Mouse (Mus musculus) heart, embryonic 11.5 days (tissue): ENCODE data around the gene Sos2. TPM values are rescaled to one million over a fixed set of nuclear protein-coding genes. Genes with fewer than 3 reads are reported as not detected.
"Not testable (repeated sequence)": the region's sequence is repeated elsewhere in the genome, so short reads cannot be mapped to it uniquely, and the experiment has no call there.

ENCODE experiments used
- ATAC-seq: fragments of 200-750 bp; cut with Nextera tagmentation; replicated peaks from 2 replicates; pipeline ENCODE4 v1.8.0; 2017; ENCODE audit warnings: moderate library complexity; ENCODE audit not compliant: insufficient number of reproducible peaks, low FRiP score, low TSS enrichment
- H3K27ac ChIP-seq: fragments of 300-500 bp; sonication (generic); 2 replicates; pipeline ENCODE4 v1.5.1; 2014; ENCODE audit warnings: mild to moderate bottlenecking, low read depth, low read length
- H3K27me3 ChIP-seq: fragments of 300-500 bp; sonication (generic); 2 replicates; pipeline ENCODE4 v1.6.1; 2014; ENCODE audit warnings: mild to moderate bottlenecking, low read length, mixed read lengths; ENCODE audit not compliant: control insufficient read depth, insufficient read depth
- H3K36me3 ChIP-seq: fragments of 300-500 bp; sonication (generic); 2 replicates; pipeline ENCODE4 v1.6.1; 2014; ENCODE audit warnings: mild to moderate bottlenecking, low read length, moderate library complexity, mixed read lengths; ENCODE audit not compliant: control insufficient read depth, insufficient read depth
- H3K4me1 ChIP-seq: fragments of 300-500 bp; sonication (generic); 2 replicates; pipeline ENCODE4 v1.6.1; 2014; ENCODE audit warnings: low read length; ENCODE audit not compliant: control insufficient read depth, insufficient read depth
- H3K4me2 ChIP-seq: fragments of 300-500 bp; sonication (generic); 2 replicates; pipeline ENCODE4 v1.6.1; 2014; ENCODE audit warnings: mild to moderate bottlenecking, moderate library complexity
- H3K4me3 ChIP-seq: fragments of 300-500 bp; sonication (generic); 2 replicates; pipeline ENCODE4 v1.5.1; 2014; ENCODE audit warnings: low read depth, low read length
- H3K9ac ChIP-seq: fragments of 300-500 bp; sonication (generic); 2 replicates; pipeline ENCODE4 v1.6.1; 2014; ENCODE audit warnings: mild to moderate bottlenecking, low read depth, low read length, moderate library complexity
- H3K9me3 ChIP-seq: fragments of 300-500 bp; sonication (generic); replicated peaks from 2 replicates; pipeline ENCODE4 v1.6.1; 2016; ENCODE audit warnings: low read length; ENCODE audit not compliant: control insufficient read depth
- WGBS: fragments of 180-500 bp; shearing (Covaris S2); extraction: QIAGEN DNeasy Blood & Tissue Kit; methylation state at CpG from one replicate; pipeline ENCODE4 v1.1.7; 2014; ENCODE audit not compliant: insufficient replicate concordance; 5-methylcytosine and 5-hydroxymethylcytosine counted together
- polyA plus RNA-seq: library from polyadenylated mRNA; unstranded; fragments of >200 nt; fragmentation: Nextera tagmentation; extraction: Ambion mirVana; gene quantifications from 2 replicates; pipeline ENCODE4 v1.2.1, GENCODE M21; 2014

The Sos2 gene
- polyA plus RNA-seq, 1 experiment from 2014 or later, result 9.1 TPM

- H3K27ac ChIP-seq, result no peak overlapping the region
- no peaks in the 10 kb centered on the region for H3K9me3 ChIP-seq
- ATAC-seq, result no peak
- H3K4me1 ChIP-seq, result no peaks in the 10 kb centered on the region
- H3K9ac ChIP-seq, result no peak overlapping the region
- no peak overlapping the region for H3K4me3 ChIP-seq
- WGBS, result 84% methylated on average over 8 of the region's 8 CpGs
- H3K27me3 ChIP-seq, result no peaks in the 10 kb centered on the region
- no peak overlapping the region for H3K4me2 ChIP-seq
- peaks cover 7% of the 10 kb centered on the region for H3K36me3 ChIP-seq
Observed at GRCm38 (mm10) chr12:69649511-69649910, 32.1 kb downstream of the Sos2 start.

DNA sequence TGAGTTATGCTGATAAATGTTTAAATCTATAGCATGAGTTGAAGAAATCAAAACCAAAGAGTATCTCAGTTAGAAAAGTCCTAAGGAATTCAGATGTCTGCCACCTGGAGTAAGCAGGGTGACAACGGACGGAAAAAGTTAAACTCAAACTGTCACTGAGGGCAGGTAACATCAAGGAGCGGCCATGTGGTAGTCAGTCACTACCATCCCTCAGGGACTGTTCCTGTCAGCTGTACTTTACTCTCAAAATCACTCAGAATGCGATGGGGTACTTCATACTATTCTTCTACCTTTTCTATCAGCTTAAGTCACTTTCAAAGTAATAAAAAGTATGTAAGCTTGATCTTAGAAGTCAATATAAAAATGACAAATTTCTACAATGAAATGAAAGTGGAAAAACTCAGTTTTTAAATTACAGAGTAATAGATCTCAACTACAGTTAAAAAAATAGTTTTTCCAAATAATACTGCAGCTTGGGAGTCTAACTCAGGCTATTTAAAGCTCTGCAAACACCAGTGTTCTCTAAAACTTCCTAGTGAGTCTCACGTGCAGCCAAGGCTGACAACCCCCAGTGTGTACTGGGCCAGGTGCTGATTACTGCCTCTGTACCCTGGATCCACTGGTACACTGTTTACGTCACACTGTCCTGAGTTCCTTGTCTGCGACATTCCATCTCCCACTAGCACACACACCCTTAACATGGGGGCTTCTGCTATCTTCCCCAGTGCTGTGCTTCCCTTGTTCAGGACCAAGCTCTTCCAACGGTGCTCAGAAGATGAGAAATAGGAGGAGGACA is 35.6 kb downstream of the Sos2 start:
- ATAC-seq, result no peak
- no peak overlapping the region for H3K9ac ChIP-seq
- H3K36me3 ChIP-seq, result no peaks in the 10 kb centered on the region; the same call in 1 of the 2 replicates
- no peaks in the 10 kb centered on the region for H3K4me1 ChIP-seq
- no peak overlapping the region for H3K27ac ChIP-seq
- no peaks in the 10 kb centered on the region for H3K9me3 ChIP-seq
- H3K27me3 ChIP-seq, result no peaks in the 10 kb centered on the region
- WGBS, result 71% methylated on average over 8 of the region's 8 CpGs
- no peak overlapping the region for H3K4me2 ChIP-seq
- no peak overlapping the region for H3K4me3 ChIP-seq

- WGBS, result 83% methylated on average over 3 of the region's 3 CpGs
- H3K4me2 ChIP-seq, result no peak overlapping the region
- no peak overlapping the region for H3K9ac ChIP-seq
- H3K36me3 ChIP-seq, result no peaks in the 10 kb centered on the region; the same call in 1 of the 2 replicates
- no peaks in the 10 kb centered on the region for H3K9me3 ChIP-seq
- H3K27ac ChIP-seq, result no peak overlapping the region
- no peak for ATAC-seq
- no peak overlapping the region for H3K4me3 ChIP-seq
- no peaks in the 10 kb centered on the region for H3K4me1 ChIP-seq
- H3K27me3 ChIP-seq, result no peaks in the 10 kb centered on the region
Observed at GRCm38 (mm10) chr12:69644877-69645276, 36.8 kb downstream of the Sos2 start.

GRCm38 (mm10) chr12:69642877-69643276 is 38.8 kb downstream of the Sos2 start:
- H3K4me2 ChIP-seq, result no peak overlapping the region
- no peak for ATAC-seq
- WGBS, result 89% methylated on average over 5 of the region's 5 CpGs
- H3K9ac ChIP-seq, result no peak overlapping the region
- no peaks in the 10 kb centered on the region for H3K4me1 ChIP-seq
- no peaks in the 10 kb centered on the region for H3K9me3 ChIP-seq
- H3K27me3 ChIP-seq, result no peaks in the 10 kb centered on the region
- H3K36me3 ChIP-seq, result peaks cover 6% of the 10 kb centered on the region
- H3K27ac ChIP-seq, result no peak overlapping the region
- H3K4me3 ChIP-seq, result no peak overlapping the region

GRCm38 (mm10) chr12:69634761-69635160 is 46.9 kb downstream of the Sos2 start:
- ATAC-seq, result no peak
- no peak overlapping the region for H3K9ac ChIP-seq
- no peak overlapping the region for H3K4me3 ChIP-seq
- H3K4me1 ChIP-seq, result no peaks in the 10 kb centered on the region
- no peaks in the 10 kb centered on the region for H3K9me3 ChIP-seq
- H3K36me3 ChIP-seq, result peaks cover 6% of the 10 kb centered on the region
- no peaks in the 10 kb centered on the region for H3K27me3 ChIP-seq
- whole genome bisulfite sequencing, result 91% methylated on average over 3 of the region's 3 CpGs
- no peak overlapping the region for H3K4me2 ChIP-seq
- no peak overlapping the region for H3K27ac ChIP-seq

DNA sequence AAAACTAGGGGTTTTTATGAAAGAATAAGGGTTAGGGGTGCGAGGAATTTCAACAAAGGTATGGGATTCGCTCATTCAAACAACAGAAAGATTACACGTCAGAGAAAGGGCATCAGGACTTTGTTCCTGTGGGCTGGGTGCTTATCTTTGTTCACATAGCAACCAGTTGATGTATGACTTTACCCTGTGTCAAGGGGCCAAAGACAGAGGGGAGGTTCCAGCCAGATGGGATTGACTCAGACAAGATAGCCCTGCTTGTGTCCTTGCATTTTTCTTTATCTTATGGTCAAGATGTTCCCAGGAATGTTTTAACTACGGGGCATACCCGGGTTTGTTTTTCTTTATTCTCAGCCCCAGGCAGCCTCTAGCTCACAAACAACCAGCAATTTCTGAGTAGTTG is 63.1 kb downstream of the Sos2 start:
- 52% methylated on average over 5 of the region's 5 CpGs for WGBS

DNA sequence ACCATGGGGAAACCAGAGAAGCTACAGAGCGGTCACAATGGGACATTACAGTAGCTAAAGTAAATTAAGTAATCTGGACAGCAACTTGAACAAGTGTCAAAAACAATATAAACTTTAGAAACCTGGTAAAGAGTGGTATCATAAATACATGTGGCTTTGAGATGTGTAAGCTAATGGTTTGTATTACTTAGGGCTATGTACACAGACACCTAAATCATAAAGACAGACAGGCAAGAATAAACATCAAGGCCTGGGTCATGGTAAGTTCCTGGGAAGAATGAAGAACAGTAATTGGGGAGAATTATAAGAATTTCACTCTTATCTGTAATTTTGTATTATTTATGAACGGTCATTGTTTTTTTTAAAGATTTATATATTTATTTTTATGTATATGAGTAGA is 77.3 kb downstream of the Sos2 start:
- no peak overlapping the region for H3K9ac ChIP-seq
- 85% methylated on average over 2 of the region's 2 CpGs for WGBS
- H3K27me3 ChIP-seq, result no peaks in the 10 kb centered on the region
- H3K4me2 ChIP-seq, result no peak overlapping the region
- no peak for ATAC-seq
- no peaks in the 10 kb centered on the region for H3K4me1 ChIP-seq
- no peak overlapping the region for H3K4me3 ChIP-seq
- H3K27ac ChIP-seq, result no peak overlapping the region
- H3K36me3 ChIP-seq, result peaks cover 6% of the 10 kb centered on the region; the same call in 1 of the 2 replicates
- H3K9me3 ChIP-seq, result no peaks in the 10 kb centered on the region

More for the DNA sequence above, 63.1 kb downstream of the Sos2 start:
- not testable (repeated sequence) for H3K4me1 ChIP-seq, H3K4me2 ChIP-seq, H3K27ac ChIP-seq, H3K9ac ChIP-seq, H3K4me3 ChIP-seq, H3K9me3 ChIP-seq, H3K27me3 ChIP-seq, ATAC-seq, H3K36me3 ChIP-seq

- no peaks in the 10 kb centered on the region for H3K9me3 ChIP-seq
- no peak overlapping the region for H3K9ac ChIP-seq
- H3K36me3 ChIP-seq, result no peaks in the 10 kb centered on the region
- WGBS, result 81% methylated on average over 4 of the region's 4 CpGs
- no peak overlapping the region for H3K4me2 ChIP-seq
- no peak for ATAC-seq
- H3K4me1 ChIP-seq, result no peaks in the 10 kb centered on the region
- H3K27ac ChIP-seq, result no peak overlapping the region
- H3K4me3 ChIP-seq, result no peak overlapping the region
- no peaks in the 10 kb centered on the region for H3K27me3 ChIP-seq
Observed at GRCm38 (mm10) chr12:69597446-69597845, 84.2 kb downstream of the Sos2 start.

DNA sequence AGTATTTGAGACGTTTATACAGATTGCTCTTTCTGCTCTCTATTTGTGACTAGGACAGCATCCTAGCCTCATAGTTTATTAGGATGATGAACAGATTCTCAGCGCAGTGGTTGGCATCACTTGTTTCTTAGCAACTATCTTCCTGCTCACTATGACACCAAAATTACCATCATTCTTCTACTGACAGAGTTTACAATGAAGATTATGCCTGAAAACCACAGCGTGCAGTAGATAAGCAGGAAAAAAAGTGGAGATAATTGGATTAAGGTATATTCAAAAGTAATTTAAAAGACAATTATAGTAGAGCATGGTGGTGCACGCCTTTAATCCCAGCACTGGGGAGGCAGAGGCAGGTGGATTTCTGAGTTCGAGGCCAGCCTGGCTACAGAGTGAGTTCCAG is 88.5 kb downstream of the Sos2 start:
- 83% methylated on average over 5 of the region's 5 CpGs for WGBS
- no peak overlapping the region for H3K4me2 ChIP-seq

More for the DNA sequence above, 88.5 kb downstream of the Sos2 start:
- Histone ChIP-seq H3K9ac (no peak overlapping the region), H3K4me1 (no peaks in the 10 kb centered on the region), H3K9me3 (no peaks in the 10 kb centered on the region), H3K4me3 (no peak overlapping the region), H3K27me3 (no peaks in the 10 kb centered on the region), H3K27ac (no peak overlapping the region), H3K36me3 (peaks cover 9% of the 10 kb centered on the region)
- ATAC-seq, result no peak
